In the genomic region with DNA sequence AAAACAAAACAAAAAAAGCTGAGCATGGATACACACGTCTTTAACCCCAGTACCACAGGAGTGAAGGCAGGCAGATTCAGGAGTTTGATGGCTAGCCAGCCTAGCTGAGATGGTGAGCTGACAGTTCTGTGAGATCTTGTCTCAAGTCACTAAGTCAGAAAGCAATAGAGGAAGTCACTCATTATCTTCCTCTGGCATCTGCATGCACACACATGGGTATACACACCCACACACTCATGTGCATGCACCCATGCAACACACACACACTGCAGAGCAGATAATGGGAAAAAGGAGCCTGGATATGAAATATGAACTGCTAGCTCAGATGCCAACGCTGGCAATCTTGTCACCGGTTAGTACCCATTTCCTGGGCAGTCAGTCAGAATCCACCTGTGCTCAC, we compare ENCODE assay signal across 25 mouse cellular contexts. TPM values are rescaled to one million over a fixed set of nuclear protein-coding genes. Genes with fewer than 3 reads are reported as not detected.
DNase-seq lines count a peak whose midpoint lies in the region; ATAC-seq and TF ChIP-seq lines count a peak whose summit lies in the region.
"Had no signal": no experiment of that assay in that cellular context is flagged by ENCODE, and none has a peak within 500 bp of the region (broad histone marks: within the 10 kb centered on the region; RNA-seq: fewer than 3 reads in every experiment).

No protein-coding gene starts in this region.

- no peak for TF ChIP-seq EP300 in lung, postnatal 0 days (IDR thresholded peaks at IDR 0.05)

- no peak for DNase-seq in lung, postnatal 0 days (ENCODE audit: low spot score)
- DNase-seq in lung, adult 2 months, result no peak
- no peak for DNase-seq in retina, embryonic 14.5 days (ENCODE audit: low spot score)
- DNase-seq: cerebellum, adult 2 months; embryo, embryonic 11 days; kidney, adult 11 months; retina, postnatal 1 day; right cerebral cortex, postnatal 25 days; spleen, adult 18-20 months; thymus, postnatal 14 days had no signal

- ATAC-seq in heart, embryonic 16.5 days (replicated peaks; ENCODE audit: extremely low read depth, insufficient read depth, low FRiP score), result no peak
- no peak for ATAC-seq in heart, embryonic 12.5 days (ENCODE audit: insufficient number of reproducible peaks, low FRiP score)
- ATAC-seq in lung, postnatal 0 days, result no peak
- peak; percentile 36; the same call in 1 of the 2 replicates for ATAC-seq in common myeloid progenitor, adult 5-6 weeks (replicated peaks; ENCODE audit: low read depth, poor library complexity, severe bottlenecking)
- peak; percentile 60 for ATAC-seq in megakaryocyte progenitor cell, adult 5-6 weeks (replicated peaks; ENCODE audit: poor library complexity)

- H3K27ac ChIP-seq in heart, embryonic 16.5 days (ENCODE audit: low read length), result peak overlapping the region; percentile 19; the same call in 1 of the 2 replicates
- no peak overlapping the region for H3K27ac ChIP-seq in heart, embryonic 12.5 days (ENCODE audit: poor library complexity, severe bottlenecking)
- H3K27ac ChIP-seq in lung, postnatal 0 days (ENCODE audit: low read length), result peak overlapping the region; percentile 57; the same call in 1 of the 2 replicates
- H3K27ac ChIP-seq: forebrain, embryonic 10.5 days; heart, embryonic 10.5 days; hindbrain, embryonic 13.5 days; limb, embryonic 15.5 days; midbrain, embryonic 12.5 days had no signal

- TF ChIP-seq CTCF in lung, postnatal 0 days (IDR thresholded peaks at IDR 0.05), result no peak
- TF ChIP-seq CTCF in lung, adult 2 months (IDR thresholded peaks at IDR 0.05; ENCODE audit: insufficient read depth, low read length), result no peak

- peaks cover 22% of the 10 kb centered on the region for H3K36me3 ChIP-seq in heart, embryonic 16.5 days (ENCODE audit: control insufficient read depth, insufficient read depth)
- peaks cover 79% of the 10 kb centered on the region for H3K36me3 ChIP-seq in heart, embryonic 12.5 days
- no peaks in the 10 kb centered on the region; the same call in none of the 2 replicates for H3K36me3 ChIP-seq in lung, postnatal 0 days (ENCODE audit: insufficient read depth, low read length)
- H3K36me3 ChIP-seq: forebrain, embryonic 10.5 days; hindbrain, embryonic 13.5 days; limb, embryonic 15.5 days; midbrain, embryonic 12.5 days had no signal

- TF ChIP-seq POLR2A in lung, adult 2 months (IDR thresholded peaks at IDR 0.05; ENCODE audit: borderline replicate concordance, extremely low read depth, low read depth, low read length), result no peak

- no peak overlapping the region for H3K9ac ChIP-seq in heart, embryonic 16.5 days (ENCODE audit: low read length)
- no peak overlapping the region for H3K9ac ChIP-seq in heart, embryonic 12.5 days
- H3K9ac ChIP-seq in lung, postnatal 0 days (replicated peaks; ENCODE audit: low read depth), result no peak overlapping the region
- H3K9ac ChIP-seq: hindbrain, embryonic 13.5 days; limb, embryonic 15.5 days; midbrain, embryonic 12.5 days had no signal

- 78% methylated on average over 3 of the region's 3 CpGs for WGBS in heart, embryonic 16.5 days
- 88% methylated on average over 3 of the region's 3 CpGs for WGBS in heart, embryonic 12.5 days
- 54% methylated on average over 3 of the region's 3 CpGs for WGBS in lung, postnatal 0 days
- 76% methylated on average over 3 of the region's 3 CpGs for WGBS in lung, adult 2 months

- peaks cover 49% of the 10 kb centered on the region for H3K4me1 ChIP-seq in heart, embryonic 16.5 days (ENCODE audit: control insufficient read depth, insufficient read depth, low read length)
- H3K4me1 ChIP-seq in heart, embryonic 12.5 days (replicated peaks), result peaks cover 40% of the 10 kb centered on the region
- peaks cover 5% of the 10 kb centered on the region; the same call in 1 of the 2 replicates for H3K4me1 ChIP-seq in lung, postnatal 0 days (ENCODE audit: insufficient read depth, low read depth, low read length)
- H3K4me1 ChIP-seq in lung, adult 2 months (ENCODE audit: control insufficient read depth, insufficient read depth, low read length), result peaks cover 4% of the 10 kb centered on the region; the same call in 1 of the 2 replicates
- H3K4me1 ChIP-seq: forebrain, embryonic 10.5 days; midbrain, embryonic 12.5 days had no signal

- H3K9me3 ChIP-seq in heart, embryonic 16.5 days (replicated peaks; ENCODE audit: control insufficient read depth, low read length), result no peaks in the 10 kb centered on the region
- H3K9me3 ChIP-seq in heart, embryonic 12.5 days (replicated peaks), result no peaks in the 10 kb centered on the region
- no peaks in the 10 kb centered on the region for H3K9me3 ChIP-seq in lung, postnatal 0 days (ENCODE audit: low read length)
- H3K9me3 ChIP-seq: forebrain, embryonic 10.5 days; heart, embryonic 10.5 days; hindbrain, embryonic 13.5 days; limb, embryonic 15.5 days; midbrain, embryonic 12.5 days had no signal

- H3K27me3 ChIP-seq in heart, embryonic 16.5 days (ENCODE audit: control insufficient read depth, insufficient read depth, low read length), result no peaks in the 10 kb centered on the region
- H3K27me3 ChIP-seq in heart, embryonic 12.5 days (replicated peaks), result no peaks in the 10 kb centered on the region
- H3K27me3 ChIP-seq in lung, postnatal 0 days (replicated peaks; ENCODE audit: insufficient read depth, low read length), result no peaks in the 10 kb centered on the region
- H3K27me3 ChIP-seq: hindbrain, embryonic 13.5 days; limb, embryonic 15.5 days; midbrain, embryonic 12.5 days had no signal

- H3K4me2 ChIP-seq in heart, embryonic 16.5 days (ENCODE audit: low read depth, low read length), result no peak overlapping the region
- no peak overlapping the region for H3K4me2 ChIP-seq in heart, embryonic 12.5 days
- no peak overlapping the region for H3K4me2 ChIP-seq in lung, postnatal 0 days (replicated peaks; ENCODE audit: low read depth, low read length)
- H3K4me2 ChIP-seq: hindbrain, embryonic 13.5 days; limb, embryonic 15.5 days; midbrain, embryonic 12.5 days had no signal

- no peak overlapping the region for H3K4me3 ChIP-seq in heart, embryonic 16.5 days (ENCODE audit: low read length)
- H3K4me3 ChIP-seq in heart, embryonic 12.5 days, result no peak overlapping the region
- H3K4me3 ChIP-seq in lung, postnatal 0 days (ENCODE audit: low read depth, low read length), result no peak overlapping the region
- H3K4me3 ChIP-seq in lung, adult 2 months (replicated peaks; ENCODE audit: extremely low read depth, low read depth, low read length), result no peak overlapping the region
- H3K4me3 ChIP-seq: forebrain, embryonic 10.5 days; heart, embryonic 10.5 days; hindbrain, embryonic 13.5 days; limb, embryonic 15.5 days; midbrain, embryonic 12.5 days had no signal

RNA-seq across cellular contexts. Expression of a gene that starts 18.3 kb away (rescaled TPM):
- 115 and 121 TPM in 2 replicates for polyA plus RNA-seq in heart, embryonic 16.5 days (2015; fragmentation: Nextera tagmentation; extraction: Ambion mirVana)
- polyA plus RNA-seq in heart, embryonic 12.5 days (2016; fragmentation: Nextera tagmentation; extraction: Ambion mirVana), result 191 and 194 TPM in 2 replicates
- polyA plus RNA-seq in lung, postnatal 0 days (2015; fragmentation: Nextera tagmentation; extraction: Ambion mirVana), result 108 TPM in 2 replicates
- 32.1 and 34.5 TPM in 2 replicates for polyA plus RNA-seq in lung, adult 2 months (2012; rRNA removed)
- total RNA-seq in common myeloid progenitor, adult 5-6 weeks (2017), result 0.23 TPM in 1 of 2 replicates, not detected in the other
- not detected in 2 replicates for total RNA-seq in megakaryocyte progenitor cell, adult 5-6 weeks (2015)
- total RNA-seq in megakaryocyte progenitor cell, adult 5-6 weeks (2017), result 0.14 TPM in 1 of 2 replicates, not detected in the other
- total RNA-seq: monocyte, adult 5-6 weeks had no signal

RNA-seq across cellular contexts. Expression of a gene that starts 31.0 kb away (rescaled TPM):
- polyA plus RNA-seq in heart, embryonic 16.5 days (2015; fragmentation: Nextera tagmentation; extraction: Ambion mirVana), result 1.7 and 2.5 TPM in 2 replicates
- polyA plus RNA-seq in heart, embryonic 12.5 days (2016; fragmentation: Nextera tagmentation; extraction: Ambion mirVana), result 0.32 and 0.85 TPM in 2 replicates
- 14.2 and 17.3 TPM in 2 replicates for polyA plus RNA-seq in lung, postnatal 0 days (2015; fragmentation: Nextera tagmentation; extraction: Ambion mirVana)
- 4.8 and 8.3 TPM in 2 replicates for polyA plus RNA-seq in lung, adult 2 months (2012; rRNA removed)
- total RNA-seq in common myeloid progenitor, adult 5-6 weeks (2017), result 0.18 TPM in 1 of 2 replicates, not detected in the other
- total RNA-seq in megakaryocyte progenitor cell, adult 5-6 weeks (2015), result not detected in 2 replicates
- not detected in 2 replicates for total RNA-seq in megakaryocyte progenitor cell, adult 5-6 weeks (2017)
- total RNA-seq: adrenal gland, postnatal 14 days; heart, postnatal 36 days; monocyte, adult 5-6 weeks had no signal
- polyA plus RNA-seq: liver, embryonic 16.5 days had no signal

RNA-seq across cellular contexts. Expression of a gene that starts 42.1 kb away (rescaled TPM):
- 0.17 TPM in 1 of 2 replicates, not detected in the other for polyA plus RNA-seq in heart, embryonic 16.5 days (2015; fragmentation: Nextera tagmentation; extraction: Ambion mirVana)
- polyA plus RNA-seq in heart, embryonic 12.5 days (2016; fragmentation: Nextera tagmentation; extraction: Ambion mirVana), result not detected in 2 replicates
- polyA plus RNA-seq in lung, postnatal 0 days (2015; fragmentation: Nextera tagmentation; extraction: Ambion mirVana), result 0.94 and 1.0 TPM in 2 replicates
- polyA plus RNA-seq in lung, adult 2 months (2012; rRNA removed), result 2.9 and 7.0 TPM in 2 replicates
- not detected in 2 replicates for total RNA-seq in common myeloid progenitor, adult 5-6 weeks (2017)
- not detected in 2 replicates for total RNA-seq in megakaryocyte progenitor cell, adult 5-6 weeks (2015)
- total RNA-seq in megakaryocyte progenitor cell, adult 5-6 weeks (2017), result not detected in 2 replicates
- total RNA-seq: heart, postnatal 36 days; layer of hippocampus, postnatal 14 days; left cerebral cortex, postnatal 4 days; monocyte, adult 5-6 weeks had no signal
- polyA plus RNA-seq: forebrain, embryonic 10.5 days; heart, embryonic 10.5 days; hindbrain, embryonic 13.5 days; midbrain, embryonic 12.5 days had no signal

RNA-seq across cellular contexts. Expression of a gene that starts 47.9 kb away (rescaled TPM):
- polyA plus RNA-seq in heart, embryonic 16.5 days (2015; fragmentation: Nextera tagmentation; extraction: Ambion mirVana), result 70.2 and 81.8 TPM in 2 replicates
- 99.5 and 106 TPM in 2 replicates for polyA plus RNA-seq in heart, embryonic 12.5 days (2016; fragmentation: Nextera tagmentation; extraction: Ambion mirVana)
- polyA plus RNA-seq in lung, postnatal 0 days (2015; fragmentation: Nextera tagmentation; extraction: Ambion mirVana), result 41.5 and 44.3 TPM in 2 replicates
- polyA plus RNA-seq in lung, adult 2 months (2012; rRNA removed), result 26.1 and 32.8 TPM in 2 replicates
- total RNA-seq in common myeloid progenitor, adult 5-6 weeks (2017), result 138 and 260 TPM in 2 replicates
- 255 and 264 TPM in 2 replicates for total RNA-seq in megakaryocyte progenitor cell, adult 5-6 weeks (2015)
- 148 and 164 TPM in 2 replicates for total RNA-seq in megakaryocyte progenitor cell, adult 5-6 weeks (2017)

Comparison
In these comparisons a context has a peak if more than half of its experiments do, and no peak if none do; other contexts are left out.
1. ATAC-seq: peak in common myeloid progenitor, adult 5-6 weeks (single experiment) and megakaryocyte progenitor cell, adult 5-6 weeks (single experiment); none in heart, embryonic 16.5 days (single experiment), heart, embryonic 12.5 days (single experiment) and lung, postnatal 0 days (single experiment).